Mouse (Mus musculus) effector memory CD4-positive, alpha-beta T cell, adult 7 months (primary cell): ENCODE measurements around the gene Slc5a4b. TPM values are rescaled to one million over a fixed set of nuclear protein-coding genes. Genes with fewer than 3 reads are reported as not detected.

Experiments
- polyA plus RNA-seq: library from polyadenylated mRNA; unstranded; fragments of 100-300 nt; shearing (Covaris generic); gene quantifications from one replicate; pipeline ENCODE4 v1.2.1, GENCODE M21; 2017

Gene Slc5a4b
- polyA plus RNA-seq: 0.20 TPM

GRCm38 (mm10) chr10:76110861-76111260, at the start of gene Slc5a4b:
Slc5a4b (minus strand) TSS chr10:76110961.

GRCm38 (mm10) chr10:76147278-76147677, 36.5 kb upstream of the Slc5a4b start, which contains the start of gene Slc5a4a:
Slc5a4a (plus strand) TSS chr10:76147451.

GRCm38 (mm10) chr10:76032402-76033118, 78.2 kb downstream of the Slc5a4b start, which contains the start of gene Zfp280b:
Zfp280b (plus strand) TSS chr10:76032650.

Other genes starting within 250 kb of the Slc5a4b start
- gene Derl3, start 217.5 kb downstream of the Slc5a4b start, polyA plus RNA-seq: 0.48 TPM
- gene Smarcb1, start 189.3 kb downstream of the Slc5a4b start, polyA plus RNA-seq: 41.5 TPM
- 18.7 TPM for gene Chchd10, start 177.8 kb downstream of the Slc5a4b start, polyA plus RNA-seq
- gene Mmp11, start 174.5 kb downstream of the Slc5a4b start, polyA plus RNA-seq: 0.77 TPM
- gene Gm867, start 170.3 kb downstream of the Slc5a4b start, polyA plus RNA-seq: not detected
- gene Vpreb3, start 167.9 kb downstream of the Slc5a4b start, polyA plus RNA-seq: 1.3 TPM
- gene Gm5134, start 156.4 kb downstream of the Slc5a4b start, polyA plus RNA-seq: 0.79 TPM
- 32.4 TPM for gene Zfp280b, start 78.3 kb downstream of the Slc5a4b start, polyA plus RNA-seq
- gene Slc5a4a, start 36.5 kb upstream of the Slc5a4b start, polyA plus RNA-seq: not detected
- 18.4 TPM for gene Prmt2, start 126.9 kb upstream of the Slc5a4b start, polyA plus RNA-seq
- not detected for gene S100b, start 142.9 kb upstream of the Slc5a4b start, polyA plus RNA-seq
- gene Dip2a, start 234.3 kb upstream of the Slc5a4b start, polyA plus RNA-seq: 4.7 TPM